Mouse (Mus musculus) urinary bladder, adult 18-20 months (tissue): ENCODE measurements around the gene Ccr10.
"Not testable (repeated sequence)": the region's sequence is repeated elsewhere in the genome, so short reads cannot be mapped to it uniquely, and the experiment has no call there.

Experiments
- DNase-seq, 2 experiments: peaks; one replicate each; pipeline ENCODE4 v3.0.0; 2022; ENCODE audit warnings: low spot score in 2 of 2, mixed read lengths in 2 of 2

Ccr10 gene

DNA sequence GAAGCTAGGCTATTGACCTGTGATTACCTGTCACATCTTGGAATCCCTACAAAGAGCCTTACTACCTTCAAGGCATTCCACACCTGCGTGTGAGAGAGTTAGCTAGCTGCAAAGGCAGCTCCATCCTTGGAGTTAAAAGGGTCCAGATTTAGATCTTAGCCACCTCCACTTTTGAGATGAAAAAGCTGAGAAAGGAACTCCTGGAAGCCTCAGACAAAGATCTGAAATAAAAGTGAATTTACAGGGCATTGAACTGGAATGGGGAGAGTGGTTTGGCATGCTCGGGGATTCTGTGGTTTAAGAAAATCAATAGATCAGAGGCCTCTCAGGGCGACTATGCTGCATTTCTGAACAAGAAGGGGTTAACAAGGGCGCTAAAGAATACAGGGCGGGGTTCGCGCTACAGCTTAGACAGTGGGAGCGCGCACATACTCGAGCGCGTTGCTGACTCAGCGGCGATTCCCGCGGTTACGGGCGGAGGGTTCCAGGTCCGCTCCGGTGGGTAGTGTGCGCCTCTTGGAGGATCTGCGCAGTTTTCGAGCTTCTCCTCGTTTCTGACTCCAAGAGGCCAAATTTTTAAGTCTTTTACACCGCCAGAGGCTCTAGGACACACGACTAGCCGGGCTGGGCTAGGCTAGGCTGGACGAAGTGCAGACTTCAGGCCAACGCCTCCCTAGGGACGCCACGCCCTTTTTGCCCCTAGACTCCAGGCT lies 3.4 kb downstream of the Ccr10 start:
- peak in 1 of 2 experiments; percentile 66 for DNase-seq

DNA sequence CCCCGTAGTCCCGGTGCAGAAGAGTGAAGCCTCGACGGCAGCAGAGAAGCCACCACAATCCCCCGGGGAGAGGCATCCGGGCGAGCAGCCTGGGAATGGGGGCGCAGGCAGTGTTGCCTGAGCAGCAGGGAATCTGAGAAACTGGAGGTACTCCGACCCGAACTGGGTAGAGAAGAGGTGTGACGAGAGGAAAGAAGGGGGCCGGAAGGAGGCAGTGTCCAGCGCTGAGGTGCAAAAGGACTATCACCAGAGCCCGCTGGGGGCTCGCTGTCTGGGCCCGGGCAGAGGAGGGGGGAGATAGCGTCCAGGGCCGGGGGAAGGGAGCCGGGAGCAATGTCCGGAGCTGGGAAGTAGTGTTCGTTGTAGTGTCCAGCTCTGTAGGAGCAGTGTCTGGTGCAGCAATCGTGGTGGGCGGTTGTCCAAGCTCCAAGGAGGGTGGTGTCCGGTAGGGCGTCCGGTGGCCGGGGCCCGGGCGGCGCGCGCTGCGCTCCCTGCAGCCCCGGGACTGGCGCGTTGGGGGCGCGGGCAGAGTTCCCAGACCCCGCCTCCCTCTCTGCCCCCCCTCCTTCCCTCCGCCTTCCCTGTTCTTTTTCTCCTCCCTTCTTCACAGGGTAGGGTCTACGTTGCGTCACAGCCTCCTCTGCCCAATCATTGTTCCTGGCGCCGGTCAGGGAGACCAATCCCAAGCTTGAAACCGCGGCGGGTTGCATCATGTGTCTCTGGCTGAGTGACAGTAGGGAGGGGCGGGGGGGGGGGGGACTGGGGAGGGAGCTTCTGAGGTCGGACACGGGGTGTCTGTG lies 4.2 kb downstream of the Ccr10 start, which contains the start of gene Plekhh3:
Gene Plekhh3 (minus strand): TSS at position 541 of the 800 bp plus-strand sequence.
- peak; percentile 81 to 94 for DNase-seq

DNA sequence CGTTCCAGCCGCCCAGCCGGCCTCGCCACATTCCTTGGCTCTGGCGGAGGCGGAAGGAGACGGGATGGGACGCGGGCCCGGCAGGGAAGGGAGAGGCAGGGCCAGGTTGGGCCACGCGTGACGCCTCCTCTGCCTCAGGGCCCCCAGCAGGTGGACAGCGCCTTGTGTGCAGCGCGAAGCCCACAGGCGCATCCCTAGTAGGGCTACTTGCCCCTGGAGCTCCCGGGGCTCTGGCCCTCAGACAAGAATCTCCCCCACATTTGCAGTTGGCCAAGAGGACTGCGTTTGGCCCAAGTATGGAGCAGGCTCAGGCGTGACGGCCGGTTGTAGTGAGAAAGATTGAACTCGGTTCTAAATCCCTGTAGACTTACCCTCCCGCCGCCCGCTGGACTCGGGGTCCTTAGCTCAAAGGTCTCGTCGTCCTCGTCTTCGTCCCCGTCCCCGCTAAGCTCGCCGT lies 4.9 kb downstream of the Ccr10 start, which contains the start of gene Cntnap1:
Gene Cntnap1 (plus strand): TSS at position 170 of the 457 bp plus-strand sequence.
- DNase-seq = peak in 1 of 2 experiments; percentile 72

- DNase-seq = no peak
Observed at GRCm38 (mm10) chr11:101169301-101170107, 5.7 kb downstream of the Ccr10 start.

GRCm38 (mm10) chr11:101168301-101168980 lies 6.8 kb downstream of the Ccr10 start:
- peak in 1 of 2 experiments; percentile 66 for DNase-seq

- DNase-seq = no peak
Observed at GRCm38 (mm10) chr11:101167963-101168300, 7.3 kb downstream of the Ccr10 start.

DNA sequence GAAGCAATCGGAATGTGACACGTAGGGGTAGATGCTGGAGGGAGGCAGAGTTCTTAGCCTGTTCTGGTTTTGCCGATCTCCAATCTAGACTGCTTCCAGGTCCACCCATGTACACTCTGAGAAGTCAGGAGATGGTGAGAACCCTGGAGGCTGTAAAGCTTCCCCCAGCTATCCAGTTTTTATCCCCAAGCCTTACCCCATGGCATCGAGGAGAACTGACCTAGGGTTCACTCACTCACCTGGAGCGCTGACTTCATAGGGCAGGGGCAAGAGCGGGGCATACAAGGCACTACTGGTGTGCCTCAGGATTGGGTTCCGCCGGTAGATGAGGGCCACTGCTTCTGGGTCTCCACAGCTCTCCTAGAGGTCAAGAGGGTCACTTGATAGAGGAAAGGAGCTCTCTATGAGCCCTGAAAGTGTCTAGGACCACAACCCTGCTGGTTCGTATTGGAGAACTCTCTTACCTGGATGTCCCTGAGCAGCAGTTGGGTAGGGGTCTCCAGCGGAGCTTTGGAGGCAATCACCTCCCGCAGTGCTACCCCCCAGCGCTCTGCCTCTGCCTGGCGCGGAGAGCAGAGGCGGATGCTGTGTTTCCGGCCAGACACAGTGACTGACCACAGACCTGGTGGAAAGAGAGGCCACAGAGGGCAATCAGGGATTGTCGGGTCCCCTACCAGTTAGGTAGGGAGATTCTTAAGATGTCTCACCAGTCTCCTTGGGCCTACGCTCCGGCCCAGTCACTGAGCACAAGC lies 7.9 kb downstream of the Ccr10 start:
- DNase-seq = no peak

DNA sequence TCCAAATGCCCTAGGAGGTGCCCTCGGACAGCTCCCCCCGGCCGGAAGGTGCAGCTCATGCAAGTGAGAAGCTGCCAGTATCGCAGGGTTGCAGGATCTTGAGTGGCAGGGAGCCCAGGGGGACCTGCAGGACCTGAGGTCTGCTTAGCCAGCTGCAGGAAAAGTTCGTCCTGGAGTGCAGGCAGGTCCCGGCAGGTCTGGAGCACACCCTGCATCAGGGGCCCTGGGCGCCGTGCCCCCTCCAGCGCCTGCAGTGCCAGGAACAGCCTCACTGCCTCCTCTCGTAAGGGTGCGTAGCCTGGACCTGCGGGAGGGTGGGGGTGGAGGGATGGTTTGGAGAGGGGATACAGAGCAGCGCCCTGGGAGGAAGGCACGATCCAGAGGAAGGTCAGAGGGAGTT lies 8.9 kb downstream of the Ccr10 start:
- no peak for DNase-seq

DNA sequence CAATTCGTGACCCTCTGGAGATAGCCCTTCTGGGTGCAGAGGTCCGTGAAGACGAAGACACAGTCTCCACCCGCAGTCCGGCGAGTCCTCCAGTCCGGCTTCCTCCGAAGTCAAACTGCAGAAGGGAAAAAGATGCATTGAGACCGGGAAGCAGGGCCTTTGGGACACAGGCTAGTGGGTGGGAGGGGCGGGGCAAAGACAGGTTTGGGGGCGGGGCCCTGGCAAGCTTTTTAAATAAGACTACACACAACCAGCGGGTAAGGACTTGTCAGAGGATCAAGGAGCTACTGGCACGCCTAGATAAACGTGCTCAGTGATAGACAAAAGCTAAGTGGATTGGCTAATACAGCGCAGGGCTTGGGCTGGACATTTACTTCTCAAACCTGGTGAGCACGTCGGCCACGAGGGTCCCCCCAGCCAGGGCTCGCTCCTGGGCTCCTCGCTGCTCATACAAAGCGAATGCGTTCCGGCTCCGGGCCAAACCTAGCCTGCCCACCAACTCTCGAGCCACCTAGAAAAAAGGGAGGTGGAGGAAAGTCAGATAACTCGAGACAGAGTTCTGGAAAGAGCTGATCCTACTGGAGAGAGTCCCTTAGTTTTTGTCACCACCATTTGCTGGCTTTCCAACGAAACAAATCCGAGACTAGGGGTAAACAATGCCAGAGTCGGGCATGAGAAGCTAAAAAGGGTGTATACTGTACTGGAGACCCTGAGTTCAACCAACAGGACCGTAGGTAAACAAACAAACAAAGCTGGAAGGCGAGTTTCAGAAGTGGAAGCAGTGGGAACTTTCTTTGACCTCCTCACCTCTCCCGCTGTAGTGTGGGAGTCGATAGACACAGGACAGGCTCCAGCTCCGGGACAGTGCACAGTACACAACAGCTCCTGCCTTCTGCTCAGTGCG lies 10.3 kb downstream of the Ccr10 start:
- DNase-seq = no peak

DNA sequence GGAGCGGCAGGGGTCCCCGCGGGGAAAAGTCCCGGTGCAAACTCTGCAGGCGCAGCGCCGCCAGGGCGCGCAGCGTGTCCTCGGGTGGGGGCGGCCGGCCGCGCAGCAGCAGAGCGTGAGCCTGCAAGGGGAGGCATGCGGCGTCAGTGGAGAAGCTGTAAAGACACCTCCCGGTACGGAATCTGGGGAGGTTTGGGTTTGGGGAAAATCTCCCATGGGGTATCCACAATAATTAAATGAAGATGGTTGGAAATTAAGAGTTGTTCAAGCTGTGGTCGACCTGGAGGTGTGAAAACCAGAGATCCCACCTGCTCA lies 10.9 kb downstream of the Ccr10 start:
- no peak for DNase-seq

GRCm38 (mm10) chr11:101163476-101164350 lies 11.5 kb downstream of the Ccr10 start:
- no peak for DNase-seq

DNA sequence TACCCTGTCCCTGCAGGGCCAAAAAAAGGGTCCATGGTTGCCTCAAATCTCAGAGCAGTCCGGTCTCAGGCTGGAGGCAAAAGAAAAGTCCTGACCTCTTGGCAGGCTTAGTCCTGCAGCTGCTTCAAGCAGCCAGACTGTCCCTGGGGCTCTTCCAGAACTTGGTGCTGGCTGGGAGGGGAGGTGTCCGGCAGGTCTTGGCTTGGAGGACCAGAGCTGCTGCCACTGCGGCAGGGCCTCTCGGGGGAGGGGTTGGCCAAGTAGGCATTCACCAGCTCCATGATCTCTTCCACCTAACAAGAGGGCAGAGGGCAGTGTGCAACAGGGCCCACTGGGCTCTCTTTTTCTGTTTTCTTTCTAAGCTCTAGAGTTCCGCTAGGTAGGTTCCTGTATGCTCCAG lies 12.5 kb downstream of the Ccr10 start:
- no peak for DNase-seq

GRCm38 (mm10) chr11:101162301-101162700 lies 12.9 kb downstream of the Ccr10 start:
- no peak for DNase-seq

GRCm38 (mm10) chr11:101161551-101161950 lies 13.7 kb downstream of the Ccr10 start:
- DNase-seq = no peak

DNA sequence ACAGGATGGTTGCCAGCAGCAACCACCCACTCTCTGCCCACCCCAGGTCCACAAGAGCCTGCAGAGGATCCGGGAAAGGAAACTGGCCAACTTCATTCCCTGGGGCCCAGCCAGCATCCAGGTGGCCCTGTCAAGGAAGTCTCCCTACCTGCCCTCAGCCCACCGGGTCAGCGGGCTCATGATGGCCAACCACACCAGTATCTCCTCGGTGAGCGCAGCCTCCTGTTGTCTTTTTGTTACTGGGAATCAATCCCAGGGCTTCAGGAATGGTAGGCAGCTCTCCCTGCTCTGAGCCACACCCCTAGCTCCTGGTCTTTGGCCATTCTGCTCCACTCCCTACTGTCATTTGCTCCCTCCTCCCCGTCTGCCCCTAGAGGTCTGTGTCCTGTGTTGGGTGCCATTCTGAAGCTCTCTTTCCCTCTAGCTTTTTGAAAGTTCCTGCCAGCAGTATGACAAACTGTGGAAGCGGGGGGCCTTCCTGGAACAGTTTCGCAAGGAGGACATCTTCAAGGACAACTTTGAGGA lies 14.2 kb downstream of the Ccr10 start:
- DNase-seq = not testable (repeated sequence)

DNA sequence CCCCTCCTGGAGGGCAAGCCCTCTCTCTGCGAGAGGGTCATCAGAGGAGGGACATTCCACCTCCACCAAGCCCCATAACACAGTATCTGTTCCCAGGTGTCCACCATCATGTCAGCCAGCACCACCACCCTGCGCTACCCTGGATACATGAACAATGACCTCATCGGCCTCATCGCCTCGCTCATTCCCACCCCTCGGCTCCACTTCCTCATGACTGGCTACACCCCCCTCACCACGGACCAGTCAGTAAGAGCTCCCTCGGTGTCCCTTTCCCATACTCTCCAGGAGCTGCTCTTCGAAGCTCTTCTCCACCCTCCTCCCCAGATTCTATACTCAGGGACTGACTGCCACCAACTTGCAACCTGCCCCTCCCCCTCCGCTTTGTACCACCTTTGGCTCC lies 15.1 kb downstream of the Ccr10 start:
- DNase-seq = not testable (repeated sequence)

DNA sequence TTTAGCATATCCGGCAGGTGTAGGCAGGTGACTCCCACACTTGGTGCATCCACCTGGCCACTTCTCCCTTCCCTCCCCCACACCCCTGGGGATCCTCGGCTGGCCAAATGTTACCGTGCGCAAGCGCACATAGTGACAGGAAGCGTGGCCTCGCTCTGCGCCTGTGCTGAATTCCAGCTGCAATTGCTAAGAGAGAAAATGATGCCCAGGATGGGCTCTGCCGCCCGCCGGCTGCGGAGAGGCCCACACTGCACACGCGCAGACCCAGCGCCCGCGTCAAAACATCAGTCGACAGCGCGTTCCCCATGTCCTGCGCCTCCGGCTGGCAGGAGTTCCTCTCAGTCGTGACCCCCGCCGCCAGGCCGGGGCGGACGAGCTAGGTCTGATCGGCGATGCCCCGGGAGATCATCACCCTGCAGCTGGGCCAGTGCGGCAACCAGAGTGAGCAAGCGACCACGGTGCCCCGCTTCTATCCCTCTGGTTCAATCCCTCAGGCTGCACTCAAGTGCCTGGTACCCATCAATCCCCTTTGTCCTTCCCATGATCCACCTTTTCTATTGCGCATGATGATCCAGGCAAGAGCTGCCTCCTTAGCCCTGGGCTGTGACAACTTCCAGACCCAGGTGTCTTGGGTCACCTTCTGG lies 19.4 kb downstream of the Ccr10 start, which contains the start of gene Tubg2:
Gene Tubg2 (plus strand): TSS at position 180 of the 644 bp plus-strand sequence.
- DNase-seq = no peak

GRCm38 (mm10) chr11:101155151-101155550 lies 20.1 kb downstream of the Ccr10 start:
- no peak for DNase-seq
